Mouse (Mus musculus) c-Kit-negative CD71-positive TER-119-positive erythroid progenitor cells, embryonic 14.5 days (primary cell): Measurements from ENCODE around the gene Itga8.

Experiments used
- DNase-seq: peaks from one replicate; pipeline ENCODE4 v3.0.0-alpha.2; 2013; ENCODE audit warnings: low read depth, low spot score

The Itga8 gene

GRCm38 (mm10) chr2:12092203-12092984 is 209.3 kb downstream of the Itga8 start:
- DNase-seq, result no peak

GRCm38 (mm10) chr2:12090993-12091392 is 210.7 kb downstream of the Itga8 start:
- DNase-seq, result no peak

GRCm38 (mm10) chr2:12085492-12085891 is 216.2 kb downstream of the Itga8 start:
- no peak for DNase-seq

GRCm38 (mm10) chr2:12084341-12084740 is 217.4 kb downstream of the Itga8 start:
- DNase-seq, result no peak

GRCm38 (mm10) chr2:12077266-12077891 is 224.3 kb downstream of the Itga8 start:
- DNase-seq, result no peak

- no peak for DNase-seq
Measured at GRCm38 (mm10) chr2:12065669-12066399, 235.9 kb downstream of the Itga8 start.

- no peak for DNase-seq
Measured at GRCm38 (mm10) chr2:12060034-12060723, 241.5 kb downstream of the Itga8 start.
